Mouse (Mus musculus): ENCODE results near the gene Bex6. TPM values are rescaled to one million over a fixed set of nuclear protein-coding genes. Genes with fewer than 3 reads are reported as not detected.

Gene Bex6
- total RNA-seq, 2 experiments from 2014 or later, result not detected

Other genes with a start within 250 kb of the Bex6 start
- 10 to 100 TPM; 15.4 to 20.9 TPM for gene Pigz, start 246.0 kb upstream of the Bex6 start, total RNA-seq (2021)
- 10 to 100 TPM; 42.2 to 49.5 TPM for gene 0610012G03Rik, start 231.3 kb upstream of the Bex6 start, total RNA-seq (2021)
- 10 to 100 TPM; 49.9 to 55.3 TPM for gene Ncbp2, start 231.3 kb upstream of the Bex6 start, total RNA-seq (2021)
- gene Senp5, start 176.5 kb upstream of the Bex6 start, total RNA-seq (2021), result 10 to 100 TPM; 39.4 to 40.4 TPM
- 10 to 100 TPM; 29.9 to 30.6 TPM for gene Pak2, start 100.5 kb upstream of the Bex6 start, total RNA-seq (2021)
- 10 to 100 TPM; 21.9 to 29.5 TPM for gene Pigx, start 80.1 kb upstream of the Bex6 start, total RNA-seq (2021)
- 10 to 100 TPM; 62.9 to 65.4 TPM for gene Cep19, start 80.0 kb upstream of the Bex6 start, total RNA-seq (2021)
- gene Nrros, start 14.2 kb upstream of the Bex6 start, total RNA-seq (2021), result 10 to 100 TPM in 1 of 2 experiments, 1 to 10 TPM in 1; 8.9 to 10.6 TPM
- 10 to 100 TPM; 43.3 to 46.4 TPM for gene Fbxo45, start 67.3 kb downstream of the Bex6 start, total RNA-seq (2021)
- gene Wdr53, start 67.4 kb downstream of the Bex6 start, total RNA-seq (2021), result 10 to 100 TPM; 12.8 to 13.7 TPM
- under 1 TPM; 0.20 to 0.26 TPM for gene Smco1, start 91.6 kb downstream of the Bex6 start, total RNA-seq (2021)
- gene Rnf168, start 97.6 kb downstream of the Bex6 start, total RNA-seq (2021), result 10 to 100 TPM; 25.0 to 26.5 TPM
- 10 to 100 TPM; 49.4 to 58.2 TPM for gene Ubxn7, start 152.4 kb downstream of the Bex6 start, total RNA-seq (2021)
- not detected for gene Tm4sf19, start 220.7 kb downstream of the Bex6 start, total RNA-seq (2021)
- gene Tctex1d2, start 239.9 kb downstream of the Bex6 start, total RNA-seq (2021), result 10 to 100 TPM in 1 of 2 experiments, 1 to 10 TPM in 1; 9.8 to 14.4 TPM

Data from layer of hippocampus, postnatal 25 days (tissue).